Mouse (Mus musculus) lung, embryonic 14.5 days (tissue): ENCODE results near the gene Coq8b. TPM values are rescaled to one million over a fixed set of nuclear protein-coding genes. Genes with fewer than 3 reads are reported as not detected.

Experiments
- ATAC-seq: fragments of 200-750 bp; cut with Nextera tagmentation; 2 replicates; pipeline ENCODE4 v1.8.0; 2017; ENCODE audit warnings: mild to moderate bottlenecking, moderate TSS enrichment, moderate library complexity; ENCODE audit not compliant: insufficient read depth
- DNase-seq: peaks from one replicate; pipeline ENCODE4 v3.0.0-alpha.2; 2015
- H3K27ac ChIP-seq: fragments of 300-500 bp; sonication (generic); 2 replicates; pipeline ENCODE4 v1.5.1; 2014; ENCODE audit warnings: low read depth, mild to moderate bottlenecking, moderate library complexity
- H3K27me3 ChIP-seq: fragments of 300-500 bp; sonication (generic); 2 replicates; pipeline ENCODE4 v1.6.1; 2014; ENCODE audit warnings: low read length, control low read depth; ENCODE audit not compliant: insufficient read depth
- H3K36me3 ChIP-seq: fragments of 300-500 bp; sonication (generic); 2 replicates; pipeline ENCODE4 v1.6.1; 2014; ENCODE audit warnings: control low read depth; ENCODE audit not compliant: insufficient read depth
- H3K4me1 ChIP-seq: fragments of 300-500 bp; sonication (generic); 2 replicates; pipeline ENCODE4 v1.6.1; 2014; ENCODE audit warnings: antibody characterized with exemption, control low read depth; ENCODE audit not compliant: insufficient read depth
- H3K4me2 ChIP-seq: fragments of 300-500 bp; sonication (generic); 2 replicates; pipeline ENCODE4 v1.6.1; 2014; ENCODE audit warnings: mild to moderate bottlenecking
- H3K4me3 ChIP-seq: fragments of 300-500 bp; sonication (generic); 2 replicates; pipeline ENCODE4 v1.5.1; 2014; ENCODE audit warnings: low read depth, low read length
- H3K9ac ChIP-seq: fragments of 300-500 bp; sonication (generic); 2 replicates; pipeline ENCODE4 v1.6.1; 2014
- H3K9me3 ChIP-seq: fragments of 300-500 bp; sonication (generic); 2 replicates; pipeline ENCODE4 v1.6.1; 2016; ENCODE audit warnings: low read depth, low read length, control low read depth
- CTCF ChIP-seq: IDR thresholded peaks from 2 replicates; pipeline ENCODE4 v1.5.1; 2016; ENCODE audit warnings: antibody characterized with exemption, low read depth
- WGBS: fragments of 180-500 bp; shearing (Covaris S2); extraction: QIAGEN DNeasy Blood & Tissue Kit; methylation state at CpG from one replicate; pipeline ENCODE4 v1.1.7; 2014; 5-methylcytosine and 5-hydroxymethylcytosine counted together
- polyA plus RNA-seq: library from polyadenylated mRNA; unstranded; fragments of >200 nt; fragmentation: Nextera tagmentation; extraction: Ambion mirVana; gene quantifications from 2 replicates; pipeline ENCODE4 v1.2.1, GENCODE M21; 2014

The Coq8b gene
- polyA plus RNA-seq, 1 experiment from 2014 or later: 13.7 TPM

DNA sequence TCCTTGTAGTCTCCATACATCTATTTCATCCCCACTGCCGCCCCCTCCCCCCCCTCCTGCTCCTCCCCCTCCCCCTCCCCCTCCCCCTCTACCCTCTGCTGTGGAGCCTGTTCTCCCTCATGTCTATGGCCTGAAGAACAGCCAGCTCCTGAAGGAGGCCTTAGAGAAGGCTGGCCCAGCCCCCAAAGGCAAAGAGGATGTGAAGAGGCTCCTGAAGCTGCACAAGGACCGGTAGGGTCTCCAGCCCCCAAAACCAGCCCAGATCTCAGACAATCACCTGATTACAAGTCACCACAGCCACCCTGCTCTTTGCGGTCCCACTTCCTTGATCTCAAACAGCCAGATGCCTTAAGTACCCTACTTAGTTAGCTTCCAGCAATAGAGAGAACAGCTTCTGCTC, 35.7 kb upstream of the Coq8b start:
- H3K9ac ChIP-seq: no peak overlapping the region
- H3K27ac ChIP-seq: no peak overlapping the region
- TF ChIP-seq CTCF: no peak
- WGBS: 87% methylated on average over 3 of the region's 3 CpGs
- H3K27me3 ChIP-seq: no peaks in the 10 kb centered on the region
- H3K4me3 ChIP-seq: no peak overlapping the region
- peaks cover 42% of the 10 kb centered on the region for H3K36me3 ChIP-seq
- H3K9me3 ChIP-seq: no peaks in the 10 kb centered on the region
- ATAC-seq (no peak), DNase-seq (no peak)
- H3K4me2 ChIP-seq: no peak overlapping the region
- peaks cover 5% of the 10 kb centered on the region for H3K4me1 ChIP-seq

DNA sequence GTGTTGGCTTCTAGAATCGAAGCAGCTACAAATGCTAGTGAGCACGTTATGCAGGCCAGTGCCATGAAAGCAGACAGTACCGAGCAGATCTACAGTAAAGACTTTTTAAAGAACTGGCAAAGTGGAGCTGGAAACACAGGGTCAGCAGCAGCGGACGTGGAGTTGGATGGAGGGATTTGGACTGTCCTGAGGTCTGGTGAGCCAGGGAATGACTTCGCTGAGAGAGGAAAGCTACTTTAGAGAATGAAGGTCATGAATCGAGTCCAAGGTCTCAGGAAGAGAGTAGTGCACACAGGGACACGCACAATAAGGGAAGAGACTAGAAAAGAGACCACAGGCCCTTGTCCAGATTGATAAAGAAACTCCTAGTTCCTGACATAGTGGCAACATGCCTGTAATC, 35.2 kb upstream of the Coq8b start:
- ATAC-seq: no peak
- 90% methylated on average over 8 of the region's 8 CpGs for WGBS
- no peak overlapping the region for H3K4me2 ChIP-seq
- peaks cover 42% of the 10 kb centered on the region for H3K36me3 ChIP-seq
- H3K4me3 ChIP-seq: no peak overlapping the region
- no peaks in the 10 kb centered on the region for H3K9me3 ChIP-seq
- no peak for TF ChIP-seq CTCF
- no peak for DNase-seq
- H3K4me1 ChIP-seq: peaks cover 5% of the 10 kb centered on the region
- no peak overlapping the region for H3K9ac ChIP-seq
- no peak overlapping the region for H3K27ac ChIP-seq
- no peaks in the 10 kb centered on the region for H3K27me3 ChIP-seq

DNA sequence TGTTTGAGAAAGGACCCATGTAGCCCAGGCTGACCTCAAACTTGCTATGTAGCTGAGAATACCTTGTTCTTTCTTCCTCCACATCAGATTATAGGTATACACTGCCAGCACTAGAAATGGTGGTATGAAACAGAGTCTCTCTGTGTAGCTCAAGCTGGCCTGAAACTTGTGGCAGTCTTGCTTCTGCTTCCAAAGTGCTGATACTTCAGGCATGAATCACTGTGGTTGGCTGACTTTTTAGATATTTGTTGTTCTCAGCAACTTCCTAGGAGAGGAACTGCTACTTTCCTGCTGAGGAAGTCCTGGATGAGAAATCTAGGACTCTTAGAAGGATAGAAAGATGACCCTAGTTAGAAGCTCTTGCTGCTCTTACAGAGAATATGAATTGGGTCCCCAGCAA, 34.5 kb upstream of the Coq8b start:
- no peak overlapping the region for H3K27ac ChIP-seq
- H3K4me2 ChIP-seq: no peak overlapping the region
- peaks cover 5% of the 10 kb centered on the region for H3K4me1 ChIP-seq
- ATAC-seq (no peak), DNase-seq (no peak)
- H3K9me3 ChIP-seq: no peaks in the 10 kb centered on the region
- H3K4me3 ChIP-seq: no peak overlapping the region
- no peaks in the 10 kb centered on the region for H3K27me3 ChIP-seq
- no peak for TF ChIP-seq CTCF
- H3K9ac ChIP-seq: no peak overlapping the region
- peaks cover 42% of the 10 kb centered on the region for H3K36me3 ChIP-seq

DNA sequence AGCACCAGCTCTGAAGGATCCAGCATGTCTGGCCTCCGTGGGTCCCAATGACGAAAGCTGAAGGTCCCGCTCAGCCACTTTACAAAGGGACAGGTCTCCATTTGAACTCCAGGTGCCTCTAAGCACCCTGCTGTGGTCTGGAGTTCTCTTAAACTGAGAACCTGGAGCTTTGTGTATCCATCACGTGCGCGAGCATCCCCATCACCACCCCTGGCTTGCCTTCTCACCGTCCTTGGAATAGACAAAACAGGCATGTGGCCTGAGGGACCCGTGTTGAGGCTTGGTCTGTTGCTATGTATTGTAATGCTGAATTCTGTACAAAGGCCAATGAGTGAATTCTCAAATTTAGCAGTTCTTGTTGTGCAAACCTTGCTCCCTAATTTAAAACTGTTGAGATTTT, 34.0 kb upstream of the Coq8b start:
- no peaks in the 10 kb centered on the region for H3K27me3 ChIP-seq
- H3K9me3 ChIP-seq: no peaks in the 10 kb centered on the region
- no peak overlapping the region for H3K4me2 ChIP-seq
- no peak overlapping the region for H3K9ac ChIP-seq
- TF ChIP-seq CTCF: no peak
- H3K36me3 ChIP-seq: peaks cover 38% of the 10 kb centered on the region
- DNase-seq: no peak
- H3K27ac ChIP-seq: no peak overlapping the region
- peaks cover 5% of the 10 kb centered on the region for H3K4me1 ChIP-seq
- 89% methylated on average over 8 of the region's 8 CpGs for WGBS
- no peak for ATAC-seq
- H3K4me3 ChIP-seq: no peak overlapping the region

DNA sequence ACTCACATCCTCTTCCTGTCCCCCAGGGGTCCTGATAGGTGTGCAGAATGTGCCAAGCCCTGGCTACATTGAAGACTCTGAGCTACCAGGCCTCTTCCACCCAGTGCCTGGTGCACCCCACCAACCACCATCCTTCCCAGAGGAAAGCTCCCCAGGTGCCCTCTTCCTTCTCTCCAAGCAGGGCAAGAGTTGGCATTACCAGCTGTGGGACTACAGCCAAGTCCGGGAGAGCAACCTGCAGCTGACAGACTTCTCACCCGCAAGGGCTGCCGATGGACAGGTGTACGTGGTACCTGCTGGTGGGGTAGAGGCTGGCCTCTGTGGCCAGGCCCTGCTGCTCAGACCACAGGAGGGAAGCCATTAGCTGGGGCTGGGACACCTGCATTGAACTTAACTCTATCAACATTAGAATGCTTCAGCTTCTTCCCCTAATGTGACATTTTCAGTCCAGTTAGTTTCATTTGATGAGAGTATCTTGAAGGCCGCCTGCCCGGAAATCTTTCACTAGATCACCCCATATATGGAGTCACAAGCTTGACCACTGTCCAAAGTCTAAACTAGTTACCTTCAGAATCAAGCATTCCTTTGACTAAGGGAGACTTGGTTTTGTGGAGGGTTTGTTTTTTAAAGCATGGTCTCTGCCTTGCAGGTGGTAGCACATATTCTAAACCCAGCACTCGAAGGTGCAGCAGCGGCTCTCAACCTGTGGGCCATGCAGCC, 28.9 kb upstream of the Coq8b start:
- H3K27ac ChIP-seq: no peak overlapping the region
- H3K4me1 ChIP-seq: no peaks in the 10 kb centered on the region
- TF ChIP-seq CTCF: no peak
- DNase-seq (no peak), ATAC-seq (no peak)
- peaks cover 37% of the 10 kb centered on the region for H3K36me3 ChIP-seq
- no peak overlapping the region for H3K4me3 ChIP-seq
- no peaks in the 10 kb centered on the region for H3K27me3 ChIP-seq
- H3K9ac ChIP-seq: no peak overlapping the region
- H3K9me3 ChIP-seq: no peaks in the 10 kb centered on the region
- H3K4me2 ChIP-seq: no peak overlapping the region
- 90% methylated on average over 8 of the region's 8 CpGs for WGBS

GRCm38 (mm10) chr7:27212626-27213025, 20.2 kb upstream of the Coq8b start:
- no peaks in the 10 kb centered on the region for H3K27me3 ChIP-seq
- H3K9me3 ChIP-seq: no peaks in the 10 kb centered on the region
- DNase-seq: no peak
- 79% methylated on average over 2 of the region's 2 CpGs for WGBS
- no peak overlapping the region for H3K27ac ChIP-seq
- H3K36me3 ChIP-seq: peaks cover 72% of the 10 kb centered on the region
- no peaks in the 10 kb centered on the region for H3K4me1 ChIP-seq
- no peak overlapping the region for H3K4me3 ChIP-seq
- no peak for ATAC-seq
- no peak overlapping the region for H3K4me2 ChIP-seq
- TF ChIP-seq CTCF: no peak
- H3K9ac ChIP-seq: no peak overlapping the region

- Histone ChIP-seq H3K9me3 (no peaks in the 10 kb centered on the region), H3K4me2 (no peak overlapping the region), H3K36me3 (peaks cover 55% of the 10 kb centered on the region), H3K4me3 (no peak overlapping the region), H3K27me3 (no peaks in the 10 kb centered on the region), H3K9ac (no peak overlapping the region), H3K4me1 (no peaks in the 10 kb centered on the region), H3K27ac (no peak overlapping the region)
- no peak for DNase-seq
- no peak for TF ChIP-seq CTCF
- ATAC-seq: no peak
- 88% methylated on average over 7 of the region's 7 CpGs for WGBS
Measured at GRCm38 (mm10) chr7:27218586-27218985, 14.2 kb upstream of the Coq8b start.
